Mouse (Mus musculus) heart, postnatal 25 days (tissue): ENCODE measurements around the gene Abcc1. TPM values are rescaled to one million over a fixed set of nuclear protein-coding genes. Genes with fewer than 3 reads are reported as not detected.

Experiments used
- DNase-seq: peaks from one replicate; pipeline ENCODE4 v3.0.0; 2022; ENCODE audit warnings: low spot score
- intact Hi-C: fragments of 180-260 bp; cut with DNase I; formaldehyde crosslinking; loops from one replicate; pipeline ENCODE4 v1.15.1; 2025
- total RNA-seq, 2 experiments: library from RNA; stranded (reverse); gene quantifications; 2 replicates each; pipeline ENCODE4 v1.2.3; 2021

Abcc1 gene
- total RNA-seq, 2 experiments from 2014 or later: 19.0 to 26.9 TPM

DNA sequence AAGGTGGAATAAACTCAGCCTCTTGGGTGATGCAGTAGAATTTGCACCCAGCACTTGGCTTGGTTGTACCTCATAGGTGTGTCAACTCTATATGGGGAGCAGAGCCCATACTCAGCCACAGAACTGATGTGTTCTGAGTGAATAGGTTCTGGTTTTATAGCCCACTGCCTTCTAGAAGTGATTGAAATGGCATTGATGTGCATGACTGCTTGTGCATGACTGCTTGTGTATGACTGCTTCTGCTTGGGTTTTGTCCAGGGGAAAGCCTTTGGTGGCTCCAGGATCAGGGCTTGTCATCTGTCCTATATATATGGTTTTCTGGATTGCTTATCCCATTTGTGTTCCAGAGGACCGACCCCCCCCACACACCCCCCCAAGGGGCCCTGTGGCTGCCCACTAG, 74.2 kb downstream of the Abcc1 start:
- intact Hi-C loops: no loop called here
- no peak for DNase-seq

DNA sequence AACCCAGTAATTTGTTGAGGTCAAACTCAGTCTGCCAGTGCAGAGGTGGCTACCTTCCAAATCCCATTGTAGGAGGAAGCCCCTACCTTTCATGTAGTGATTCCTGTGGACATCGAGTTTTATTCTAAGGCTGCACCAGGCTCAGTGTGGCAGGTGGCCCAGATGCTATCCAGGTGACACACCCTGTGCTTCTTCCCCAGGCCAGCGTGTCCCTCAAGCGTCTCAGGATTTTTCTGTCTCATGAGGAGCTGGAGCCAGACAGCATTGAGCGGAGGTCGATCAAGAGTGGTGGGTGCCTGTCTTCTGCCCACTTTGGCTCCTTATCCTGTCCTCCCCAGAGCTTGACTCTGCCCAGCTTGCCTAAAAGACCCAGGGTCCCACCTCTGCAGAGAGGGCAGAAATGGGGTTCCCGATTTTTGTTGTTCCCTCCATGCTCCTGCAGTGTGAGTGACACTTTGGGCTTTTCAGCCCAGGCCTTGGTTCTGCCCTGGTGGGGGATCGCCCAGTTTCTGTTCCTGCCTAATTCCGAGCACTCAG, 76.2 kb downstream of the Abcc1 start:
- intact Hi-C loops: no loop called here

DNA sequence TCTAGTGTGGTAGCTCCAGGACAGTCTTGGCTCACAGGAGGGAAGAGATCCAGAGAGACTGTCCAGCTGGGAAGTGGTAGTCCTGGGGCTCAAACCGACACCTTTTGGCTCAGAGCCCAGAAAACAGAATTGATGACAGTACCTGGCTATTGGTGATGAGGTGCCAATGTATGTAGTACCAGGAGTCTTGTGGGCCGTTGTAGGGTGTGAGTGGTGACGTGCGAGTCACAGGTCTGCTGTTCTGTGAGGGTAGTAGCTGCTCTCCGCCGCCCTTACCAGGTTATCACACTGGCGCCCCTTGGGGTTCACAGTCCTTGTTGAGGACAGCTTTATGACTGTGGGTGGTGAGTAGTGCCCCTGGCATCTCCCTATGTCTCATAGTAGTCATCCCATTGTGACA, 77.2 kb downstream of the Abcc1 start:
- intact Hi-C loops: no loop called here
- DNase-seq: no peak

More for the DNA sequence above, 76.2 kb downstream of the Abcc1 start:
- no peak for DNase-seq

DNA sequence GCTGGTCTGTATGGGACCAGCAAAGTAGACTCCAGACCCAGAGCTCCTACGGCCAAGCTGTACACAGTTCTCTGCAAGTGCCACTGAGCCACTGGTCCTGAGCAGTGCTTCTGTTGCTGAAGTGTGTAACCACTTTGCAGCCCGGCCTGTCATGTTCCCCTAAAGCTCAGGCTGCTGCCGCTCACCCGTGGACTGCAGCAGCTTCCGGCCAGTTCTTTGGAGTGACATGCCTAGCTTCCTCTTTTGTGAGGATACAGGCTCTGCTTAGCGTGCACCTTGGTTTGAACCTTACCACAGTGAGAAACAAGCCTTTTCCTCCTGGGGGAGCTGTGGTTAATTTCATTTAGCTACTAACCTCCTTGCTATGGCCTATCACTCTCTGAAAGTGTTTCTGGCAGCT, 77.7 kb downstream of the Abcc1 start:
- intact Hi-C loops: no loop called here
- DNase-seq: no peak

DNA sequence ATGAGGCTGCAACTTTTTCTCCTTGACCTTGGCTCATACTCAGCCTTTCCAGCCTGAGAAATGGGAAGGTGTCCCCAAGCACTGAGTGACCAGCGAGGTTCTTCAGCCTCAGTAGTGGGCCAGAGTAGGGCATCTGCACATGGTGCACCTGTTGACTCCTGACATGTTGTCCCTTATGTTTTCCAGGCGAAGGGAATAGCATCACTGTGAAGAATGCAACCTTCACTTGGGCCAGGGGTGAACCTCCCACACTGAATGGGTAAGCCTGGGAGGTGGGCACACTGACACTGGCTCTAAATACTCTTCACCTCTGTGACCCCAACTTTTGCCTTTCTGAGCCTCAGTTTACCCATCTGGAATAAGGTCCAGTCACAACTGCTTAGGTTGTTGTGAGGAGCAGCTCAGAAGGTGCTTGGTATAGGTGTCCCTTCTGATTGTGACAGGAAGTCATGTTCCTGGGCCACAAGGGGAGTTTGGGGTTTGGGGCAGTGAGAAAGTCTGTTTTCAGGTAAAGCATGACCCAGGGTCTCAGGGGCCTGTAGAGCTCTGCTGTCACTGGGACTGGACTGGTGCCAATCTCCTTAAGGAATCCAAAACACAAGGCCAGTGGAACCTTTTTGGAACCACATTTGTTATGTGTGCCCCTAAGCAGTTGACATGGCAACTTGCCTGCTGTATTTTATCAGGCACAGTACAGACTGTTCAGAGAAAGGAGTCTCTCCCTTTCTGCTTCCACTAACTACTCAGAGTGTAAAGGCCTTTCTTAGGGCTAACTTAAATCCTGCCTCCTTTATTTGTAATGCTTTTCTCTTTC, 78.7 kb downstream of the Abcc1 start:
- intact Hi-C loops: no loop called here
- no peak for DNase-seq

DNA sequence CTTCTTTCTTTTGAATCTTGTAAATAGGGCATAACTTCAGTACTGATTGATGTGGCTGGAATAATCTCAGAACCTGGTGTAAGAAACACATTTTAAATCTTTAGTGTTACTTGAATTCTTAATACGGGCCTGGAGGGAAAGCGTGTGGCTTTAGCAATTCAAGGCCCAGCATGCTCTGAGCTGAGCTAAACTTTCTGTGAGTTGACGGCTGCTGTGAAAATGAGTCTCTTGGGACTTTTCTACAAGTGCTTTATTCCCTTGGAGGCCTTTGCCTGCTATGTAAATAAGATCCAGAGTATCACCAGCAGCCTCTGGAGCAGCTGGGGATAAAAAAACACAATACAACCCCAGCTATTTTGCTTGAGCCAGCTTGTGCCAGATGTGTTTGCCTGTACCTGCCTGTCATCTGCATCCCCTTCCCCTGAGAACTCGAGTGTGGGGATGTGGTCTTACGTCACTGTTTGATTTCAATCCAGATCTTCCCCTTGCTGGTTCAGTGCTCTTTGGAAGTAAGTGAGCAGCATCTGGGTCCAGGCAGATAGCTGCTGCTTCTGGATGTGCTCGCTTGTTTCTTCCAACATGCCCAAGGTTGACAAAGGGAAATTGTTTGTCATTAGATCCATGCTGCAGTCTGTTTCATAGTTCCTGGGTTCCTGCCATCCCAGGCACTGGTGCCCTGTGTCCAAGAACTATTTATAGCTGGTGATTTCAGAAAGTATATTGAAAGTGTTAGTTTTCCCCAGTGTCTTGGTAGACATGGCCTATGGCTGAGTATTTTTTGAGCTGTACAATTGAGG, 82.9 kb downstream of the Abcc1 start:
- DNase-seq: no peak
- intact Hi-C loops: no loop called here

DNA sequence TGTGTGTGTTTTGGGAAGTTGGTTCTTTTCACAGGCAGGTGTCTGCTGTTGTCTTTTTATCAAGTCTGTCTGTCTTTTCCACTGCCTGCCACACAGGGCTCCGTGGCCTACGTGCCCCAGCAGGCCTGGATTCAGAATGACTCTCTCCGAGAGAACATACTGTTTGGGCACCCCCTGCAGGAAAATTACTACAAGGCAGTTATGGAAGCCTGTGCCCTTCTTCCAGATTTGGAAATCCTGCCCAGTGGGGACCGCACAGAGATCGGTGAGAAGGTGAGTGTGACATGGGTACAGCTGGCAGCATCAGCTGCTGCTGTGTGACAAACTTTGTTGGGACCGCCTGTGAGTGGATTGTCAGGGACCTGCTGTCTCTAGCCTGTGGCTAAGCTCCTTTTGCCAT, 83.8 kb downstream of the Abcc1 start:
- intact Hi-C loops: loop anchor here (5.0 kb wide), 2 partner anchors 143 to 208 kb away; no protein-coding TSS in a partner anchor
- DNase-seq: no peak

DNA sequence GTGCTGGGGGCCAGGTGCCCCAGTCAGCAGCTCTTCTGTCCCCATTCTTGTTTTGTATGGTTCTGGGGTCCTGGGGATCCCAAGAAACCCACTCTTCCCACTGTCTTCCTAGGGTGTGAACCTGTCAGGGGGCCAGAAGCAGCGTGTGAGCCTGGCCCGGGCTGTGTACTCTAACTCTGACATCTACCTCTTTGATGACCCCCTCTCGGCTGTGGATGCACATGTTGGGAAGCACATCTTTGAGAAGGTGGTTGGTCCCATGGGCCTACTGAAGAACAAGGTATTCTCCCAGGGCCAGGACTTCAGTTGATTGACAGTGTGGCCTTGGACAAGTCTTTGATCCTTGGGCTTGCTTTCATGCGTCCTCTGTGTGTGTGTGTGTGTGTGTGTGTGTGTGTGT, 86.0 kb downstream of the Abcc1 start:
- intact Hi-C loops: loop anchor here (5.0 kb wide), 2 partner anchors 145 to 210 kb away; no protein-coding TSS in a partner anchor
- no peak for DNase-seq

DNA sequence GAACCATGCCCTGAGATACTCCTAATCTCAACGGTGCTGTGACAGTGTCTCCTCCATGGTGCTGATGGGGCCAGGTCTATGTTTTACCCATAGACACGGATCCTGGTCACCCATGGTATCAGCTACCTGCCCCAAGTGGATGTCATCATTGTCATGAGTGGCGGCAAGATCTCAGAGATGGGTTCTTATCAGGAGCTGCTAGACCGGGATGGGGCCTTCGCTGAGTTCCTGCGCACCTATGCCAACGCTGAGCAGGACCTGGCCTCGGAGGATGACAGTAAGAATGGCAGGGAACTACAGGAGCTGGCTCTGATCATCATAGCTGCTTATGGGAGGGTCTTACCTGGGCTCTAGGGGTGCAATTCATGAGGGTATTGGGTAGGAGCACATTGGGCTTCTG, 86.9 kb downstream of the Abcc1 start:
- intact Hi-C loops: loop anchor here (5.0 kb wide), 2 partner anchors 146 to 211 kb away; no protein-coding TSS in a partner anchor
- DNase-seq: no peak

DNA sequence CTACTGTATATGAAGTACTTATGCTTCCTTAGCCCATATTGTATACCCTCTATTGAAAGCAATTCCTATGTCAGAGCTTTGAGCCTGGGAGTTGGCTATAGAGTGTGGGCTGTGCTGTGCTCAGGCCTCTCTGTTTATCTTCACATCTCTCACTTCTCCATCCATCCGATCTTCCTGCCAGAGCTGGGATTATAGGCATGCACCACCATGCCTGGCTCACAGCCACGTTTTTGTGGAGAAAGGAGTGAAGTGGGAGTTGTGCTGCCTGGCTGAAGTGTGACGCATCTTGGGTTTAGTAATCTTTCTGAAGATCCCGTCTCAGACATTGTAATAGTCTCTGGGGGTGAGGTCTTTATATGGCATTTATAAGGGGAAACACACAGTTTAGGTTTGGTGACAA, 88.5 kb downstream of the Abcc1 start:
- no peak for DNase-seq
- intact Hi-C loops: loop anchor here (5.0 kb wide), 2 partner anchors 148 to 213 kb away; no protein-coding TSS in a partner anchor

DNA sequence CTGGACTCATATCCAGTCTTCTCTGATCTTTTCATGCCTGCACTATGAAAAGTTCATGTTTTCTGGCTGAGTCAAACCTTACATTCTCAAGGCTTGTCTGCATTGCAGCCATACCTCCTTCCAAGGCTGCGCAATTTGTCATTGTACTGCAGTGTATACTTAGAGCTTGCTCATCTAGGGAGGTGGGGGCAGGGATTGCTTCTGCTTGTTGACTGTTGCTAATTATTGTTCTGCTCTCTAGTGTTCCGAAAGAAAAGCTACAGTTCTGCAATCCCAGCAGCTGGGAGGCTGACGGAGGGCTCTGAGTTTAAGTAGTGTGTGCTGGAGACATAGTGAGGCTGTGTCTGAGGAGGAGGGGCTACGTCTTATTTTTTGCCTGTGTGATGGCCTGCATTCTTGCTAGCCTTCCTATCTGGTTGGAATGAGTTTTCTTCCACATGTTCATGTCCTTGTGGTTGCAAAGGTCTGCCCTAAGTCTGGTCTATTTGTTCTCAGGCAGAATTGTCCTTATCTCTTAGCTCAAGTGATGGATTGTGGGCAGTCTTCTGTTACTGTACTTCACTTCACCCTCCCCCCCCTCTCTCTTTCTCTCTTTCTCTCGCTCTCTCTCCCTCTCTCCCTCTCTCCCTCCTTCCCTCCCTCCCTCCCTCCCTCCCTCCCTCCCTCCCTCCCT, 90.2 kb downstream of the Abcc1 start:
- intact Hi-C loops: no loop called here
- DNase-seq: no peak

DNA sequence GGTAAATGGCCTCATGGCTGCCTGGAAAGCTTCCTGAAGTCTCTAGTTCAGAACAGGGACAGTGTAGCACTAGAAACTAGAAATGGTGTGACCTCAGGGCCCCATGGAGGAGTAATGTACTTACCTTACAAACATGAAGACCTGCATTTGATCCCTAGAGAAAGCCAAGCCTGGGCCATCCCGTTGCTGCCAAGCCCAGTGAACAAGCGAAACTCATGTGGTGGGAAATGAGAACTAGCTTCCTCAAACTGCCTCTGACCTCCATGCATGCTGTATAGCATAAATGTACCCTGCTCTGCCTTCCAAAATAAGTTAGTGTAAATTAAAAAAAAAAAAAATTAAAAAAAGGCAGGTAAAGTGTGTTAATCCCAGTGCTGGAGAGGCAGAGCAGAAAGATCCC, 101.2 kb downstream of the Abcc1 start:
- intact Hi-C loops: no loop called here
- DNase-seq: no peak

DNA sequence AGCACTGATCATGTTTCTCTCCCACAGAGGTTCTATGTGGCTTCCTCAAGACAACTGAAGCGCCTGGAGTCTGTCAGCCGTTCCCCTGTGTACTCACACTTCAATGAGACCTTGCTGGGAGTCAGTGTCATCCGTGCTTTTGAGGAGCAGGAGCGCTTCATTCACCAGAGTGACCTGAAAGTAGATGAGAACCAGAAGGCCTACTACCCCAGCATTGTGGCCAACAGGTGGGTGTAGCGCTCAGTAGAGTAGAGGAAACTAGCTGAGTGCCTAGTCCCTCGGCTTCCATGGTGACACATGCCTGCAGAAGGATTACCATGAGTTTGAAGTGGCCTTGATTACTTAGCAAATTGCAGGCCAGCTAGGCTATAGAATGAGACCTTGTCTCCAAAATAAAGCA, 103.7 kb downstream of the Abcc1 start:
- DNase-seq: no peak
- intact Hi-C loops: no loop called here

DNA sequence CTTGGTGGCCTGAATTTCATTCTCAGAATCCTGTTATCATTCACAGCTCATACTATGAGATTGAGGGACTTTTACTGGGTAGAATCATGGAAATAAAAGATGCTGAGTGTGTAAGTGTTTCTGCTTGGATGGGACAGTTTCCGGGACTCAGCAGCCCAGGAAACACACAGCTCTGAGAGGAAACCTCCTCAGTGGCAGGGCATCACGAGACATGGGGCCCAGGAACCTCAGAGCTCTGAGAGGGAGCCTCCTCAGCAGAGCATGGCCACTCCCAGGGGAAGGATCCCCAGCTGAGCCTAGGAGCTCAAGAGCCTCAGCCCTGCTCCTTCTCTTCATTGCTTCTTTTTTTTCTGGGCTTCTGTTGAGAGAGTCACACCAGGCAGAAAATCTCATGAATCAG, 107.0 kb downstream of the Abcc1 start:
- DNase-seq: no peak
- intact Hi-C loops: no loop called here

DNA sequence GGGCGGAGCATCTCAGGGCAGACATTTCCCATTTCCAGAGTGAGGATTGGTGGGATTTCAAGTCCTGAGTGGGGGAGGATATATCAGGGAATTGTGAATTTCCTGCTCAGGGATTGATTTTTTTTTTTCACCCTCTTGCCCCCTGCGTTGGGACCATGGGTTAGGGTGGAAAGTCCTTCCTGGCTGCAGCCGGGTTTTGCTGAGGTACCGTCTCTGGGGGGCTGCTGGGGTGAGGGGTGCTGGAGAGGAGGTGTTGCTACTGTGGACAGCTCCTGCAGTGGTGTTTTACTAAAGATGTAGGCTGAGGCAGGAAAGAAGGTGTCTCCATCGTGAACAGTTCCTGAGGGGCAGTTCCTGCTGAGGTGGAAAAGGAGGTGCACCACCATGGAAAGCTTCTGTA, 107.5 kb downstream of the Abcc1 start:
- intact Hi-C loops: no loop called here
- no peak for DNase-seq

DNA sequence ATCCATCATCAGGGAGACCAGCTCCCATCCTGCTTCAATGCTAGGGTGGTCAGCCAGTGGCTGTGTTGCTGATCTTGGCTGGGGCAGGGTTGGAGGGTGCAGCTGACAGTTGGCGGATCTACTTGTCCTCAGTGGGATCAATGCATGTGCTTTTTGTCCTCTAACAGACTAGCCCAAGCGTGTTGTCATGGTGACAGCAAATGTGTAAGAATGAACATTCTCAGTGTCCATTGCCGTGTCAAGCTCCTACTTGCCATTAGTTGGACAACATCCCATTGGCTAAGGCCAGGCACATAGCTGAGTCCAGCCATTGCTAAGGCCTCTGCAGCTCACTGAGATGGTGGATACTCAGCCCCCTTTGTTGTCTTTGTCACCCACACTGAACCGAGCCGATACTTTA, 110.8 kb downstream of the Abcc1 start:
- DNase-seq: no peak
- intact Hi-C loops: no loop called here

DNA sequence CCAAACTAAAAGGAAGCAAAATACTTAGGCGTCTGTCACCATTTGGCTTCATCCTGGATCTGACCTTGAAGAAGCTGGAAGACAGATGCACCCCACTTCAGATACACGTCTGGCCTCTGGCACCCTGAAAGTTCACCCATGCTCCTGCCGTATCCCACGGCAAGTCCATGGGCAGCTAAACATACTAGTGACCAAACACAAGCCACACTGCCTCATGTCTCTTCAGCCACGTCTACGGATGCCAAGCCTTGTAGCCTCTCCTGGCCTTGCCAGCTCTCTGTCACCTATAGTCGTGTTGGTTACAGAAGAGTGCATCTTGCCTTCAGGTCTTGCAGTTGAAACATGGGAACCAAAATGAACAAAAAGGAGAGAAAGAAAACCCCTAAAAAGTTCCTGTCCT, 112.3 kb downstream of the Abcc1 start:
- no peak for DNase-seq
- intact Hi-C loops: no loop called here

DNA sequence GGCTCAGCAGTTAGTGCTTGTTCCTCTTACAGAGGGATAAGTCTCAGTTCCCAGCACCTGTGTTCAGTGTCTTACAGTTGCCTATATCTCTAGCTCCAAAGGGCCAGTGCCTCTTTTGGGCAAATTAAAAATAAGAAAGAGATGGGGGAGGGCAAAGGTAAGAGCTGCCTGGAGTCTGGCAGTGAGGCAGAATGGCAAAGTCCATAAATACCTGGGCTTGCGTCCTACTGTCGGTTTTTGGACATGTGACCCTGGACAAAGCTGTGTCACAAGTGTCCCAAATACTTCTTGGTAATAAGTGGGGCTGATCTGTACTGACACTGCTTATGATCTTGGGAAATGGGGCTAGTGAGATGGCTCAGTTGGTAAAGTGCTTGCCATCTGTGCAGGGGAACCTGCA, 113.6 kb downstream of the Abcc1 start:
- intact Hi-C loops: no loop called here
- DNase-seq: no peak

DNA sequence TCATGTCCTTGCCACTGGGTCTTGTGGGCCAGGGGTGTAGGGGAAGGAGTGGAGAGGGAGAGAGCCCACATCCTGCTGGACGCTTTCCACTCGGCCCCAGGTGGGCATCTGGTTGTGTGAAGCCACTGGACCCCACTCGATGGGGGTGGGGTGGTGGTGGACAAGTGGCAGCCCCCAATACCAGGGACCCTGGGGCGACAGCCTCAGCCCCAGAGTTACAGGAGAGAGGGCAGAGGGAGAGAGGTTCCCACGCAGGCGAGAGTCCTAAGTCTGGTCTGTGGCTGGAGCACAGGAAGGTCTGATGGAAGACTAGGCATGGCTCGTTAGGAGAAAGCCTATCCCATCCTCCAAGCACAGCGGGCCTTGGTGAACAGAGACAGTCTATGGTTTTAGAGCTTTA, 114.7 kb downstream of the Abcc1 start:
- no peak for DNase-seq
- intact Hi-C loops: no loop called here

DNA sequence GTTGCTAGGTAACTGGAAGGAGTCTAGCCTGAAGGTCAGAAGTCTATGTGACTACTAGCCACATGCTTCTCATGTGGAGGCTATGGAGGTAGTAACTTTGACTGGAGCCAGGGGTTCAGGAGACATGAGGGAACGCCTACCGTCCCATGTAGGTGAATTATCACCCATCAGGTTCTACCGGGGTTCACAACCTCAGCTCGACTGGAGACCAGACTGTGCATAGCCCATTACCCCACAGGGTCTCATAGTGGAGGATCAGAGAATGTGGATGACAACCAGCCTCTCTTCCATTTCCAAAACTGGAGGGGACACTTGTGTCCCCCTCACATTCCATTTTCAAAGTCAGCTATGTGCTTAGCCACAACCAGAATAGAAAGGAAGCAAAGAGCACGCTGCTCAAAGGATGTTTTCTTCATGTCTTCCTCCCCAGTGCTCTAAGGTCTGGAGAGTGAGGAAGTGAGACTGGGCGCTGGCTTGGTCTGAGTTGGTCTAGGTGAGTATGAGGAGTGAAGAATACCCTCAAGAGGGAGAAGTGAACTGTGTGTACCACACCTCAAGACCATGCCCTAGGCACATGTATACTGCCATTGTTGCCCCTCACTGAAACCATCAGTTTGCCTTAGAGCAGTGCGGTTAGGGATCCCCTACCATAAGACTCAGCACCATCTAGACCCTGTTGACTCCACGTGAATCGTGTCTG, 115.5 kb downstream of the Abcc1 start:
- DNase-seq: no peak
- intact Hi-C loops: no loop called here
